ENCODE assay signal across 8 mouse cellular contexts in the genomic region with DNA sequence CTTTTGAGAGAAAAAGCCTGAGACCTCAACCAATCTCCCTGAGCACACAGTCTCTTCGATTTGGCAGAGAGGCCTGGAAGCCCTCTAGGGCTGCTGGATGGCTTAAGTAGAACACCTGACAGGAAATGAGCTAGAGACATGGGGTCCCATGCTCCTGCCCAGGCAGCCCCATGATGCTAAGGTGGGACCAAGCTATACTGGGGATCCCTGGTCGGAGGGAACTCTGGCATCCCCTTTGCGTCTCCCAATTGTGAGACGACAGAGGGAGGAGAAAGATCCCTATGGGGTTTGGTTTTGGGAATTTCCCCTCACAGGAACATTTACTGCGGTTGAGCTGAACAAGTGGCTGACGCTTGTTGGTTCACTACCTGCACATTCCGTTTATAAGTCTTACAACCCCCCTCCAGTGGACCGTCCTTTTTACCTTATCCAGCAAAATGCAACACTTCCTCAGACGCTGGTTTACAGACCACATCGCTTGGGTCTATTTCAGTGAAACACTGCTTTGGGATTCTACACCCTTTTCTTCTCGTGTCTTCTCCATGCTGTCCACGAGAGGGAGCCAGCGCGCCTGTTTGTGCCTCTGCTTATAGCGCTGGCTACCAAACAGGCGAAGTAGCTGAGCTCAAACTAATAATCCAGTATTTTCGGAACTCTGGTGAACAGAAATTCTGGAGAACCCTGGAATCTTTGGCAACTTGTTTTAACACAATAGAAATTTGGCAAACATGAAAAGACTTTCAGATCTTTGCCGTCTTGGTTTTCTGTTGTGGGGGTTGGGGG.
DNase-seq lines count a peak whose midpoint lies in the region; ATAC-seq and TF ChIP-seq lines count a peak whose summit lies in the region.

No protein-coding gene starts in this region.

- 20% methylated on average over 18 of the region's 18 CpGs for WGBS in intestine, postnatal 0 days
- 15% methylated on average over 18 of the region's 18 CpGs for WGBS in limb, embryonic 14.5 days

- 0 out of 2 replicates have a peak overlapping the region, but pooled peaks have one; percentile 24 for H3K4me2 ChIP-seq in intestine, postnatal 0 days (replicated peaks; ENCODE audit: low read depth)
- H3K4me2 ChIP-seq in limb, embryonic 14.5 days (replicated peaks; ENCODE audit: low read depth, low read length, severe bottlenecking), result no peak overlapping the region

- POLR2A ChIA-PET in Patski (lab: Charles Lee), result interaction anchor here (0.6 kb wide), 1 partner anchor 1599 kb away, joined by 3 read pairs; no protein-coding TSS in a partner anchor

- H3K9me3 ChIP-seq in intestine, postnatal 0 days (ENCODE audit: control insufficient read depth), result no peaks in the 10 kb centered on the region
- no peaks in the 10 kb centered on the region for H3K9me3 ChIP-seq in limb, embryonic 14.5 days (ENCODE audit: control insufficient read depth, low read length)

- no peaks in the 10 kb centered on the region for H3K4me1 ChIP-seq in intestine, postnatal 0 days (replicated peaks; ENCODE audit: control insufficient read depth, insufficient read depth, low read length)
- H3K4me1 ChIP-seq in limb, embryonic 14.5 days (ENCODE audit: control insufficient read depth, insufficient read depth, low read length), result peaks cover 6% of the 10 kb centered on the region; the same call in 1 of the 2 replicates

- TF ChIP-seq POLR2A in limb, embryonic 14.5 days (IDR thresholded peaks at IDR 0.05; ENCODE audit: borderline replicate concordance, extremely low read depth, insufficient read depth, insufficient read length), result no peak

- peak; percentile 97 for TF ChIP-seq CTCF in Patski (IDR thresholded peaks at IDR 0.05)
- peak; percentile 92 for TF ChIP-seq CTCF in gastrocnemius, adult 2 months (IDR thresholded peaks at IDR 0.05)
- TF ChIP-seq CTCF in intestine, postnatal 0 days (IDR thresholded peaks at IDR 0.05; ENCODE audit: low read depth), result peak; percentile 98

- no peak overlapping the region for H3K9ac ChIP-seq in intestine, postnatal 0 days (ENCODE audit: low read depth, low read length)
- no peak overlapping the region for H3K9ac ChIP-seq in limb, embryonic 14.5 days (ENCODE audit: low read depth, low read length, severe bottlenecking)

- H3K27me3 ChIP-seq in Patski, result no peaks in the 10 kb centered on the region
- no peaks in the 10 kb centered on the region for H3K27me3 ChIP-seq in intestine, postnatal 0 days (replicated peaks; ENCODE audit: control insufficient read depth, insufficient read depth, low read length)
- H3K27me3 ChIP-seq in limb, embryonic 14.5 days (ENCODE audit: control insufficient read depth, insufficient read depth, low read length), result no peaks in the 10 kb centered on the region

- H3K36me3 ChIP-seq in intestine, postnatal 0 days (ENCODE audit: control insufficient read depth, insufficient read depth), result no peaks in the 10 kb centered on the region
- no peaks in the 10 kb centered on the region for H3K36me3 ChIP-seq in limb, embryonic 14.5 days (ENCODE audit: control insufficient read depth, insufficient read depth, low read length)

- H3K4me3 ChIP-seq in gastrocnemius, adult 2 months, result peak overlapping the region; percentile 46; the same call in 1 of the 2 replicates
- H3K4me3 ChIP-seq in intestine, postnatal 0 days (ENCODE audit: low read depth, low read length), result no peak overlapping the region
- H3K4me3 ChIP-seq in limb, embryonic 14.5 days (replicated peaks; ENCODE audit: low read length), result no peak overlapping the region

- intact Hi-C loops in gastrocnemius, adult 2 months (cut with DNase I), result loop anchor here (2.0 to 10.0 kb wide), 3 partner anchors 84 to 240 kb away; no protein-coding TSS in a partner anchor

- in situ Hi-C loops in Patski (cut with MboI; ENCODE audit: low pct_unique_long_range_greater_than_20kb), result loop anchor here (5.0 kb wide), 2 partner anchors 92 to 242 kb away; partner anchors contain the start of gene Spred2

- CTCF ChIA-PET in Patski (lab: Charles Lee), result interaction anchor here (0.6 to 2.6 kb wide), 21 partner anchors 8 to 422 kb away, joined by 3 to 31 read pairs (median 3); no protein-coding TSS in a partner anchor

- ATAC-seq in Patski, result no peak
- ATAC-seq in intestine, postnatal 0 days, result no peak
- ATAC-seq in limb, embryonic 14.5 days (ENCODE audit: low FRiP score, low read depth), result peak; percentile 62; the same call in 1 of the 2 replicates

- DNase-seq in 3134 (ENCODE audit: extremely low read depth, insufficient read length, low spot score) (peak; percentile 39), Patski (ENCODE audit: low read depth, low spot score) (no peak)
- DNase-seq in cerebellum, postnatal 25 days, result peak; percentile 89 to 94
- DNase-seq in gastrocnemius, adult 2 months, result peak; percentile 83
- peak; percentile 72 for DNase-seq in limb, embryonic 14.5 days (ENCODE audit: low spot score)
- DNase-seq in neural tube, embryonic 10.5 days (ENCODE audit: extremely low spot score, low spot score), result peak; percentile 75
- peak; percentile 93 for DNase-seq in testis, postnatal 10 days (ENCODE audit: low spot score)

- H3K27ac ChIP-seq in gastrocnemius, adult 2 months, result no peak overlapping the region
- H3K27ac ChIP-seq in intestine, postnatal 0 days (ENCODE audit: low read depth, low read length), result no peak overlapping the region
- H3K27ac ChIP-seq in limb, embryonic 14.5 days (replicated peaks; ENCODE audit: low read depth, low read length), result no peak overlapping the region
